Mouse (Mus musculus) ES-Bruce4 (cell line): ENCODE measurements around the gene Pear1. TPM values are rescaled to one million over a fixed set of nuclear protein-coding genes. Genes with fewer than 3 reads are reported as not detected.
"Not testable (repeated sequence)": the region's sequence is repeated elsewhere in the genome, so short reads cannot be mapped to it uniquely, and the experiment has no call there.

Source experiments
- H3K27ac ChIP-seq: 2 replicates; pipeline ENCODE4 v1.5.1; 2012; ENCODE audit warnings: low read length, inconsistent platforms; ENCODE audit not compliant: insufficient read depth
- H3K27me3 ChIP-seq: 2 replicates; pipeline ENCODE4 v1.6.1; 2012; ENCODE audit warnings: mild to moderate bottlenecking, low read length, inconsistent platforms; ENCODE audit not compliant: control insufficient read depth, poor library complexity, insufficient read depth, severe bottlenecking
- H3K36me3 ChIP-seq: 2 replicates; pipeline ENCODE4 v1.6.1; 2012; ENCODE audit warnings: inconsistent platforms, mild to moderate bottlenecking, low read length, moderate library complexity; ENCODE audit not compliant: control insufficient read depth, poor library complexity, insufficient read depth, severe bottlenecking
- H3K4me1 ChIP-seq: one replicate; pipeline ENCODE4 v1.8.1; 2011; ENCODE audit warnings: low read length; ENCODE audit not compliant: control insufficient read depth, insufficient read depth
- H3K4me3 ChIP-seq: 2 replicates; pipeline ENCODE4 v1.5.1; 2011; ENCODE audit warnings: low read depth, mild to moderate bottlenecking, low read length
- H3K9ac ChIP-seq: 2 replicates; pipeline ENCODE4 v1.6.1; 2012; ENCODE audit warnings: low read depth, mild to moderate bottlenecking, inconsistent platforms; ENCODE audit not compliant: poor library complexity, severe bottlenecking
- H3K9me3 ChIP-seq: replicated peaks from 2 replicates; pipeline ENCODE4 v1.6.1; 2012; ENCODE audit warnings: mild to moderate bottlenecking, low read length, inconsistent platforms; ENCODE audit not compliant: control insufficient read depth, poor library complexity, insufficient read depth, severe bottlenecking
- CTCF ChIP-seq: IDR thresholded peaks from one replicate; pipeline ENCODE4 v1.8.1; 2011; ENCODE audit warnings: low read depth, low read length
- EP300 ChIP-seq: IDR thresholded peaks from 2 replicates; pipeline ENCODE4 v1.6.1; 2011; ENCODE audit warnings: low read depth, low read length; ENCODE audit not compliant: insufficient read depth
- POLR2A ChIP-seq: IDR thresholded peaks from one replicate; pipeline ENCODE4 v1.8.1; 2011; ENCODE audit warnings: low read length; ENCODE audit not compliant: insufficient read depth
- polyA plus RNA-seq: library from polyadenylated mRNA; stranded (reverse); fragments of >200 nt; gene quantifications from 2 replicates; pipeline ENCODE4 v1.2.4, GENCODE M21; 2011; ENCODE audit warnings: low read depth; ENCODE audit not compliant: missing spikeins, insufficient read depth, insufficient read length

Pear1 gene
- 1.9 and 2.3 TPM in 2 replicates for polyA plus RNA-seq

DNA sequence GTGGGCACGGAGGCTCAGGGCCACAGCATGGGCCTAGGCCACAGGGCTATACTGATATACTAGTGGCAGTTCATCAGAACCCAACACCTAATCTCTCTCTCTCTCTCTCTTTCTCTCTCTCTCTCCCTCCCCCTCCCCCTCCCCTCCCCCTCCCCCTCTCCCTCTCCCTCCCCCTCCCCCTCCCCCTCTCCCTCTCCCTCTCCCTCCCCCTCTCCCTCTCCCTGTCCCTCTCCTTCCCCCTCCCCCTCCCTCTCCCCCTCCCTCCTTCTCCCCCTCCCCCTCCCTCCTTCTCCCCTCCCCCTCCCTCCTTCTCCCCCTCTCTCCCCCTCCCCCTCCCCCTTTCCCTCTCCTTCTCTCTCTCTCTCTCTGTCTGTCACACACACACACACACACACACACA lies at the start of gene Pear1:
Gene Pear1 (minus strand): TSS at position 101 of the 400 bp plus-strand sequence.
- not testable (repeated sequence) for H3K27ac ChIP-seq

DNA sequence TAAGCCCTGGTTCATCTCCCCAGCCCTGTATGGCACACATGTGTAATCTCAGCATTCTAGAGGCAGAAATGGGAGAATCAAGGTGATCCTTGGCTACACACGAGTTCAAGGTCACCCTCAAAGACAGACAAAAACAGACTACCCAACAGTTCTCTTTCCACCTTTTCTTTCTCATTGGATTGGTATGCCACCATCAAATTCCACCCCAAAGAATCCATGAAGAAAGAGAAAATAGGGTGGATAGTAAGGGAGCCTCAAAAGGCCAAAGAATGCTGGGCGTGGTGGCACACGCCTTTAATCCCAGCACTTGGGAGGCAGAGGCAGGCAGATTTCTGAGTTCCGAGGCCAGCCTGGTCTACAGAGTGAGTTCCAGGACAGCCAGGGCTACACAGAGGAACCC lies 40.0 kb upstream of the Pear1 start:
- H3K4me1 ChIP-seq, H3K4me3 ChIP-seq, H3K9ac ChIP-seq, H3K9me3 ChIP-seq, H3K27me3 ChIP-seq: not testable (repeated sequence)
- 0 out of 2 replicates have a peak overlapping the region, but pooled peaks have one; percentile 42 for H3K27ac ChIP-seq
- H3K36me3 ChIP-seq = peaks cover 59% of the 10 kb centered on the region

More for the DNA sequence above, at the start of gene Pear1:
- not testable (repeated sequence) for H3K4me3 ChIP-seq, H3K4me1 ChIP-seq, H3K9ac ChIP-seq, H3K36me3 ChIP-seq, H3K9me3 ChIP-seq, H3K27me3 ChIP-seq

DNA sequence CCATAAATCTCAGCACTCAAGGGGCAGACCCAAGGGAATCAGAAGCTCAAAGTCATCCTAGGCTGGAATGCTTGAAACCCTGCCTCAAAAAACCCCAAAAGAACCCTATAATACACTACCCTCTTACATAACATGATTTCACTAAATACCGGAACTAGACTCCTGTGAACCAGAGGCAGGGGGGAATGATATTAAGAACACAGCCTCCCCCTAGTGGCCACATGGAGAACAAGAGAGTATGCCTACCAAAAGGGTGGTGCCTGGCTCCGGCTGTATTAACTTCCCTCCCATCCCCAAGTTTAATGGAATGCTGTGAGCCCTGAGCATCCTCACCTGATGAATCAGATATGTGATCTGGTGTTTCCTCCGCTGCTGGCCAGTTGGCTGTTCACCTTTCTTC lies 35.7 kb upstream of the Pear1 start:
- Histone ChIP-seq H3K4me3 (no peak overlapping the region), H3K4me1 (no peaks in the 10 kb centered on the region), H3K9ac (no peak overlapping the region), H3K27ac (no peak overlapping the region), H3K36me3 (peaks cover 43% of the 10 kb centered on the region), H3K27me3 (no peaks in the 10 kb centered on the region), H3K9me3 (no peaks in the 10 kb centered on the region)
- no peak for TF ChIP-seq EP300
- TF ChIP-seq POLR2A = no peak
- TF ChIP-seq CTCF = peak; percentile 61

DNA sequence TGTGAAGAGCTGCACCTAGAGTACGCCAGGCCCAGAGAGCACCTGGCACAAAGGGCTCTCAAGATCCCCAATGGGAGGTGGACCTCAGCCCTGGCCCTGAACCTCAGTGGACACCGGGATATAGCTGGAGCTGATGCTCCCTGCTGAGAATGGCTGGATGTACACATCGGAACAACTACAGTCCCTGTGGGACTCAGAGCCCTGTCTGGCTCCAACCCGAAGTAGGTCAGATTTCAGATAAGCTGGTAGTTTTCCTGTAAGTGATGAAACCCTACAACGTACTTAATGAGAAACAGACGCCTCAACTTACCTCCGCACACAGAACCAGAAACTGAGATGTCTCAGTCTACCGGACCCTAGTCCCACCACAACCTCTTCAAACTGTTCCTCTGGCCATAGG lies 33.6 kb upstream of the Pear1 start:
- Histone ChIP-seq H3K4me1 (no peaks in the 10 kb centered on the region), H3K27me3 (no peaks in the 10 kb centered on the region), H3K4me3 (no peak overlapping the region), H3K9me3 (no peaks in the 10 kb centered on the region), H3K9ac (no peak overlapping the region), H3K27ac (no peak overlapping the region), H3K36me3 (peaks cover 33% of the 10 kb centered on the region)
- TF ChIP-seq POLR2A (no peak), EP300 (no peak), CTCF (no peak)

DNA sequence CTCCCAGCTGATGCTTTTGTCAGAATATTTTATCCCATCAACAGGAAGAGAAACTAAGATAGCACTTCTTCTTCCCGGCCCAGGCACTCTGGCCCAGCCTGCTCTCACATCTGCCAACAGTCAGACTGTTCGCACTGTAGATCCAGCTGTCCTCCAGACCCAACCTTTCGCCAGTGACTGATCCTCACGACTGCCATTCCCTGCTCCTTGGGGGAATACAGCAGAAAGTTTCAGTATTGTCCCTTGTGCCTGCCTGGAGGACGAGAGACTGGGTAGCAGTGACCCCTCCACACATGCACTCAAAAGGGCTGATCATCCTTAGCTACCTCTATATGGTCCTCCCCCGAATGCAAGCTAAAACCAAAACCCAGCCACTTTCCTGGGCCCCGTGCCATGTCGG lies 31.8 kb upstream of the Pear1 start:
- Histone ChIP-seq H3K27me3 (no peaks in the 10 kb centered on the region), H3K9me3 (no peaks in the 10 kb centered on the region), H3K27ac (no peak overlapping the region), H3K4me3 (no peak overlapping the region), H3K36me3 (peaks cover 20% of the 10 kb centered on the region), H3K9ac (no peak overlapping the region), H3K4me1 (no peaks in the 10 kb centered on the region)
- TF ChIP-seq CTCF (no peak), POLR2A (no peak), EP300 (no peak)

DNA sequence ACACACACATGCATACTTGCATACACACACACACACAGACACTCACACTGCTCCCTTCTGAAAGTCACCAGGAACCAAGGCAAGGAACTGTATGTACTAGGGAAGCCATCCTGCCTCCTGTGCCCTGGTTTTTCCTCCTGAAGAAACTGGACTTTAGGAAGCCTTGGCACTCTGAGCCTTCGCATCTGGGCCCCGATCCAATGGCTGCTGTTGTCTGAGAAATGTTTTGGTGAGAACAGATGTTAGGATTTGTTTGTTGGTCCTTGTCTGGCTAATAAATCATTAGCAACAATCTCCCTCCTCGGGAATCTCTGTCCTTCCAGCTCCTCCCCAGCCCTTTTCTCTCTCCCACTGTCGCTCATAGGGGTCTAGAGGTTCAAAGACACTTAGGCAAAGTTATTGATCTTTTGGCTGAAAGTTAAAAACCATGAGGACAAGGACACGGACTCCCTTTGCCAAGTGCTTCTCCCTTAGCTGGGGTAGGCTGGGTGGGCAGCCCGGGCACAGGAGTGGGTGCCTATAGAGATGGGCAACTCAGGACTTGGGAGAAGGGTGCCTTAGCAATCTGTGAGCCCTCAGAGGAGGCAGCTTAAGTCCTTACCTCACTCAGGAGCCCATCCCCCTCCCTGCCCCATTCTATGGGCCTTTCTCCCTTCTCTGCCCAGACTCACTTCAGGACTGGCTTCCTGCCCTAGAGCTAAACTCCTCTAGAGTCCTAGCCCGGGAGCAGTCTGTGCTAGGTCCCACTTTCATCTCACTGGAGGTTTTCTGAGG lies 30.9 kb upstream of the Pear1 start:
- Histone ChIP-seq H3K9ac (no peak overlapping the region), H3K27me3 (no peaks in the 10 kb centered on the region), H3K9me3 (no peaks in the 10 kb centered on the region), H3K4me3 (no peak overlapping the region), H3K27ac (no peak overlapping the region), H3K4me1 (no peaks in the 10 kb centered on the region), H3K36me3 (peaks cover 20% of the 10 kb centered on the region)
- TF ChIP-seq POLR2A (no peak), EP300 (no peak), CTCF (no peak)
